Mouse (Mus musculus): ENCODE measurements around the gene Cyp2d11. TPM values are rescaled to one million over a fixed set of nuclear protein-coding genes. Genes with fewer than 3 reads are reported as not detected.
A peak's percentile ranks its signal among the peaks of the same experiment; 100 is the strongest.
"Not testable (repeated sequence)": the region's sequence is repeated elsewhere in the genome, so short reads cannot be mapped to it uniquely, and the experiment has no call there.

Cyp2d11 gene
- total RNA-seq, 2 experiments from 2014 or later = 0.41 TPM; not detected in 1

DNA sequence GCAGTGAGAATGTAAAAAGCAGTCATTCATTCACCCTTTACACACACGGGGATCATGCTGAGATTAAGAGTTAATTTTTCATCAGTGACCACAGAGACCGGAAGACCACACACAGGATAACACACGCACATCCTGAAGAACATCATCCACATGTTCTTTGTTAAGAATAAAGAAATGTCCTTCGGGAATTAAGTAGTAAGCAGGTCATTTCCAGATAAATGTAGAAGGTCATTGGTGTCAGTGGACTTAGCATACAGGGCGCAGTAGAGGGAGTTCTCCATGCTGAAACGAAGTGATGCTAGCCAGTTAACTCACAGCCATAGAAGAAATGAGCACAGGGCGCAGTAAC, 13.1 kb downstream of the Cyp2d11 start:
- no peak for DNase-seq (ENCODE audit: low spot score in 2 of 2)

DNA sequence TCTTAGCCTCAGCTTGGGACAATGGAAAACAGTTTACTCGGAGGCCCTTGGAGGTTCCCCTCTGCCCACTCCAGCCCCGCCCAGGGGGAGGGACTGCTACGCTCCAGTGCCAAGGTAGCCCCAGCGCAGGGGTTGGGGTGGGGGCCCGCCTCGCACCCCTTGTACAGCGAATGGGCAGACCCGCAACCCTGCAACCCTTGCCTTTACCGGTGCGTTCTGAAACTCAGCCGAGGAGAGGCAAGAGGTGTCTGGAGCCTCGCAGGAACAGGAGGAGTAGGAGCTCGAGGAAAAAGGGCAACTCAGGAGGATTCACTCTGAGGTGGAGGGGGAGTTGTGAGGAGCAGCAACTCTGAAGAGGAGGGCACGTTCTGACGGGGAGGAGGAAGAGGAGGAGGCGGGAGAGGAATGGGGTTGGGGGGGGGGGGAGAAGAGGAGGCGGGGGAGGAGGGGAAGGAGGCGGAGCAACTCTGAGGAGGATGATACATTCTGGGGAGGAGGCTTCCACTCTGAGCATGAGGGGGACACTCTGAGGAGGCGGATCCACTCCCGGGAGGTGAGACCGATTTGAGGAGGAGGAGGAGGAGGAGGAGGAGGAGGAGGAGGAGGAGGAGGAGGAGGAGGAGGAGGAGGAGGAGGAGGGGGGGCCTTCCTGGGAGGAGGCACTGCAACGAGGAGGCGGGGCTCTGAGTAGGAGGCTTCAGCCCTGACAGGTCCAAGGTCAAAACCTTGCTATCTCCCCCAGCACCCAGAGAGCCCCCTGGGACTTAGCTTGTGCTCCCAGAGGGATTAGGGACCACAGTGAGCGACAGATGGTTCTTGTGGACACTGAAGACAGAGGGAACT, 13.7 kb downstream of the Cyp2d11 start, which contains the start of gene Cyp2d22:
Gene Cyp2d22, minus strand, starts transcription at position 390 of the 843 bp plus-strand sequence.
- peak in 1 of 2 experiments; percentile 30 for DNase-seq (ENCODE audit: low spot score in 2 of 2)

DNA sequence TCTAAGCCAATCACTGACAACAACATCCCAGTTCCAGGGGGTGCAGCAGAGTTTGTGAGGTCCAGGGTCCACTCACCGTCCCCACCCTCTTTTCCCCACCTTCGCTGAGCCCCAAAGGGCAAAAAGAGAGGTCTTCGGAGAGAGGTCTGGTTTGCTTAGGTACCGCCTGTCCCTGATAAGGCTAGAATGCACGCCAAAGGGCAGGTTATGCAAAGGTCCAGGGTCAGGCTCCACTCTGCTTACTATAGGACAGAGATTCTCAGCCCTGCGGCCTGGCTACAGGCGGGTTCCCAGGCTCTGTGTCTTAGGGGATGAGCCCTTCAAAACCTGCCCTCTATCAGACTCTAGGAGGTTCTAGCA, 14.3 kb downstream of the Cyp2d11 start:
- DNase-seq (ENCODE audit: low spot score in 2 of 2) = no peak

DNA sequence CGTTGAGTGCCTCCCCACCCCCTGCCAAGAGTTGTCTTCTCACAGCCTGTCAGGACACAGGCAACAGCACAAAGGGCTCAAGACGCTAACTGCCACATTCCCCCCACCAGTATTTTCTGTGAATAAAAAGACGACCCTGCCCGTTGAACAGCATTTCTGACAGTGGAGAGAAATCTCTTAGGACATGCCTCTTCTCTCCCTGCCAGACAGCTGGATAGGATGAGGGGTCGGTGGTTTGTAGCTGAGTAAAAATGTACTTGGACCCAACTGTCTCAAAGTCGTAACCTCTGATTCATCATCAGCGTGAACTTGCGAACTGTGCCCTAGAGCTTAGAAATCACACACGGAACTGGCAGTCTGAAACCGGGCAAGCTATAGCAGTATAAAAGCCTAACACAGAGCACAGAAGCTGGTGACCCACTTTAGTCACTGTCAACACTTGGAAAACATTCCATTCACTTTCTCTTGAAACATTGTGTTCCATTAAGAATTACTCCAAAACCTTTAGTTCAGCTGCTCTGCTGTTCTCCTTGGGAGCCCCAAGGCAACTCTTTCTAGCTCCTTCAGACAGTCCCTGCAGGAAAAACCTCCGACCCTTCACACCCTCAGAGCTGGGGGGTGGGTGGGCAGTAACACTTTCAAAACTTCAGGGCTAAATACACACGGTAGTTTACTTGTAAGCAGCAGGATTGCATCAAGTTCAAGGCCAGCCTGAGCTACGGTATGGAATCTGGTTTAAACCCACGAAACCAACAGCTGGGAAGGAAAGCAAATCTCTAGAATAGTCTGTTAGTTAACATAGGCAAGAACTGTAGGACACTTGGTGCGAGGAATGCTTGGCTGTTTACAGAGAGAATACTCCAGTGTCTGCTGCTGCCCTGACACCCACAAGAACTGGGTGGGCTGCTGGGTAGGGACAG, 15.3 kb downstream of the Cyp2d11 start:
- peak in 1 of 2 experiments; percentile 34 for DNase-seq (ENCODE audit: low spot score in 2 of 2)

DNA sequence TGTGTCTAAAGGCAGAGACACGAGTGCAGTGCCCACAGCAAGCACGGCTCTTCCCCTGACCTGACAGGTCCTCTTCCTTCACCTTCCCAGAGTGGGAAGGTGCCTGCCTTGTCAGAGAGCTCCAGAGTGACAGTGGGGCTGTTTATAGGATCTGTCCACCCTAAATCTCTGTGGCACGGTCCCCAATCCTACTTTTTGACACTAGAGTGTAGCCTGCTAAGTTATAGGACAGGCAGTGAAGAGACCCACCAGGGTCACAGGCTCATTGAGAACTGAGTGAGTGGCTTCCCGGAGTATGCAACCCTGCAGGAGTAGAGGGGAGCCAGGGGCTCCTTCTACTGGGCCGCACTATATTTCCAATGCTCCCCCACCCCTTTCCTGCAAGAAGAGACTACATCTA, 16.1 kb downstream of the Cyp2d11 start:
- no peak for DNase-seq (ENCODE audit: low spot score in 2 of 2)

DNA sequence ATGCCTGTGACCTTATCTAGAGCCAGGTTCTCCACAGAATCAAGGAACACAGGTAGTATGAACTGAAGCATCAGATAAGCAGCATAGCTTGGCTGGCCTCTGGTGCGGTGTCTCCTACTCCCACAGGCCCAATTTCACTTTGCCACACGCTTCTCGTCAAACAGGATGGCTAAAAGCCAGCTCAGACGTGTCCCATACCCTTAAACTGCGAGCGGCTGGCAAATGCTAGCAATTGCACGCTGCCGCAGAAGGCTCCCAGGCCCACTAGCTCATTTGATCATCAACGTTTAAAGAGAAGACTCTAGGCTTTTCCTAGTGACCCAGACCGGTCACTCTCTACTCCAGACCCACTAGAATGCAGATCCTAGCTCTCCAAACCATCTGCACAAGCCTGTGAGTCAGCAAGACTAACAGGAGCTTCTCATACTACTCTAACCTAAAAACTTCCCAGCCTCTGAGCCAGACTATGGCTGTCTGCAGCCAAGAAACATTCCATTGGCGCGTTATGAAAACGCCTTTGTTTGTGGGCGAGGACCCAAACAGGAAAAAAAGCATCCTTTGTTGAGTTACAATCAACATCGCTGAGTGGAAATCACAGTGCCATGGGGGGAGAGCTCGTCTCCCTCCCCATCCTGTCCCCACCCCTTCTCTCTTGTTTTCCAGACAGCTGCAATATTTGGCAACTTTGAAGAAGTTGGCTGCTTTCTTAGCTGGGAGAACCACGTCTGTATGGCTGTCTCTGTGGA, 17.3 kb downstream of the Cyp2d11 start:
- DNase-seq (ENCODE audit: low spot score in 2 of 2) = peak; percentile 55 to 82

DNA sequence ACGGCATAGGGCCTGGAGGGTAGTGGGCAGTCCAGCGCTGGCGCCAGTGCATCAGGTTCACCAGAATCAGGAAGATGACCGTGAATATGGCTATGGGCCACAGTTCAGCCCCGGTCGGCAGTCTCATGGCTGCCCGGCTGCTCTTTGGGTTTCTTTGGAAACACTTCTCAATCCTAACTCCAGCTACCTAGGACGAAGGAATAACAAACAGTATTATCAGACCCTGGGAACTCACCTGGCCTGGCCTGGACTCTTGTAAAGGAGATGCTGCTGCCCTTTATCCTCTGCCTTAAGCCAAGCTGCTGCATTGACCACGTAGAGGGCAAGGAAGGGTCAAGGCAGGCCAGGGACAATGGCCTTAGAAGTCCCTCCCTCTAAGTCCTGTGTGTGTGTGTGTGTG, 18.0 kb downstream of the Cyp2d11 start:
- no peak for DNase-seq (ENCODE audit: low spot score in 2 of 2)

DNA sequence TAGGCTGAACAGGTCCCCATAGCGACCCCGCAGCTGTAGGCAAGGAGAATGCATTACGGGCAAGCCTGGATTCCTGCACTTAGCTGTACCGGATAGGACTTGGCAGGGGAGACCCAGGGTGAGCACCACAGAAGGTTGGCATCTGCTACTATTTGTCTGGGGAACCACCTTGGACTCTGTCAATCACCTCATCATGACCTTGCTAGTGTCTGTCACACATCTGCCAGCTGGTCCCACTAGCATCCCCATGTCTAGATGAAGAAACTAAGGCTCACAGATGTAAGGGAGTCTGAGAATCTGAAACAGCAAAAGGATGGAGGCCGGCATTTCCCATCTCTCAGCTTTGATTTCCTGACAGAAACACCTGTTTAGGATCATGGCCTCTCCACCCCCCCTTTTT, 19.4 kb downstream of the Cyp2d11 start:
- DNase-seq (ENCODE audit: low spot score in 2 of 2) = no peak

DNA sequence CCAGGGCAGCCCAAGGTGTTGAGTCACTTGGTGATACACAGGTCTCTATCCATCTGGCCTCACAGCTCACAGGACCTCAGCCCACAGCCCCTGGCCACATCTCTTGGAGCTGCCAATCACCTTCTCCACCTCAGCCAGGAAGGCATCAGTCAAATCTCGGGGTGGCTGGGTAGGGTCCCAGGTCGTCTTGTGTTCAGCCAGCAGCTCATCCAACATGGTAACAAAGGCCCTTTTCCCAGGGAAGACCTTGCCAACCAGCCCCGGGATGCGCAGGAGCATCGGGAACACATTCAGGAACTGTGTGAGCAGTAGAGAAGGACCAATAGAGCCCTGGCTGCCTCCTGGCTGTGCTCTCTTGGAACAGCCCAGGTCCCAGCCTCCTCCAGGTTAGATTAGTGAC, 20.8 kb downstream of the Cyp2d11 start:
- DNase-seq (ENCODE audit: low spot score in 2 of 2) = no peak

DNA sequence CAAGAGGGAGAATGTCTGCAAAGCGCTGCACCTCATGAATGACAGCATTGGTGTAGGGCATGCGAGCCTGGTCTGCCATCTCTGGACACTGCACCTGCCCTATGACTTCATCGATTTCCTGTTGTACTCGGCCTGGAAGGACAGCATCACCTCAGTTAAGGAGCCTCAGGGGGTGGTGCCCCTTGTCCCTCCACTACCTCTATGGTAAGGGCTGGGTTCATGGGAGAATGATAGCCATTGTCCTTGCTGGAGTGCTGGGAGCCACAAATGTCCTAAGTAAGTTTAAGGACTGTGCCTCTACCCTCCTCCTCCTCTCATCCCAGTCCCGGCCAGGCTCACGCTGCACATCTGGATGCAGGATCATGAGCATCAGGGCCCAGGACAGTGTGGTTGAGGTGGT, 21.4 kb downstream of the Cyp2d11 start:
- DNase-seq (ENCODE audit: low spot score in 2 of 2) = no peak

DNA sequence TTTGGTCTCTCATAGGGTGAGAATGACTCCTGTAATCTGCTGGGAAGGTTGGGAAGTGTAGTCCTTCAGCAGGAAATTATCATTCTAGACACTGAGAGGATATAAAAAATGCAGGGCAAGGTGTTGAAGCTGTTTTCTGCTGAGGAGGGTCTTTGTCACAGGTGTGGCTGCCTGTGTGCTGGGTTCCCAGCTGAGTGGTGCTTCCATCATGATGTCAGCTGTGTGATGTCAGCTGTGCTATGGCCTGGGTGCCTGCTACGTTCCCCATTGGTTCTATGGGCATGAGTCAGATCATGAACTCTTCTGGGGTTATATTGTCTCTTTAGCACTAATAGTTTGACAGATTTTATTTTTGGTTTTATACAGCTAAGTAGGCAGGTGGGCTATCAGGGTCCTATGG, 25.0 kb downstream of the Cyp2d11 start:
- no peak for DNase-seq (ENCODE audit: low spot score in 2 of 2)

DNA sequence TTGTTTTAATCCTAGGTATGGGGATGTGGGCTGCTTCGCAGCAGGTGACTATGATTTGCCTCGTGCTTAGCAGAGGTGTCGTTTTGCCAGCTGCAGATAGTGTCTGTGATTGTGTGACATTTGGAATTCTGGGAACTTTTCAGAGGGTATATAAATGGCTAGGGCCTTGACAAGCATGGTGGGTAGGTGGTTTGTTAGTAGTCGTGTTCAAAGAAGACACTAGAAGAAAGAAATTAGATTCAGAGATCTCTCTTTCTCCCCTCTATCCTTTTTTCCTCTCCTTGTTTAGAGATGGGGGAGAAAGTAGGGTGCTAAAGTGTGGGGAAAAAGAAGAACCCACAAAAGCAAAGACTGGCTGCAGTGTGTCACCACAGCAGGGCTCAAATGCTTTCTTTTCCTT, 25.7 kb downstream of the Cyp2d11 start:
- DNase-seq (ENCODE audit: low spot score in 2 of 2) = no peak

DNA sequence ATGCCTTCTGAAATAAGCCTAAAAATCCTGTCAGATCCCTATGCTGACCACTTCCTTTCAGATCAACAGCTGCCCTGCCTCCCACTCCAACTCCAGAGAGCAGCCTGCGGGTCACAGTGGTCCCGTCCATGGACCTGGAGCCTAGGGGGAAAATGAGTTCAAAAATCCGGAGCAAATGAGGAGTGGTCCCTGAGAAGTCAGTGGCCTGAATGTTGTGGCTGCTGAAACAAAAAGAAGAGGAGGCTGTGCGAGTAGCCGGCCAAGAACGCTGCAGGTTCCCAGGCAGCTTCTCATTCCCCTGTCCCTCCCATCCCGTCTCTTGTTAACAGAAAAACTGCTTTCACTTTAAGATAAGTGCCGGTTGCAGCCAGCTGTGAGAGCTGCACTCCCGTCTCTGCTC, 29.3 kb downstream of the Cyp2d11 start:
- DNase-seq (ENCODE audit: low spot score in 2 of 2) = not testable (repeated sequence)

DNA sequence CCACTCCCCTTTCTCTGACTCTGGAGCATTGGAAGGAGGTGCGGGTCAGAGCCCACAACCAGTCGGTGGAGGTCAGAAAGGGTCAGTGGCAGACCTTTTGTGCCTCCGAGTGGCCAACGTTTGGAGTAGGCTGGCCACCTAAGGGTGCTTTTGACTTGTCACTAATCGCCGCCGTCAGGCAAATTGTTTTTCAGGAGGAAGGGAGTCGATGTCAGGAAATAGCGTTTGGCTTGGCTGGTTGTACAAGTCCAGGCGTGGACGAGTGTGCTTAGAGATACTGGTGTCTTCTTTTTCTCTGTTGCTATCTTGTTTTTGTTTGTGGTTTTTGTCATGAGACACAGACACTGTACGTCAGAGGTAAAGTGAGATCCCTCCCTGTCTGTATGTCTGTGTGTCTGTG, 30.0 kb downstream of the Cyp2d11 start:
- DNase-seq (ENCODE audit: low spot score in 2 of 2) = not testable (repeated sequence)

DNA sequence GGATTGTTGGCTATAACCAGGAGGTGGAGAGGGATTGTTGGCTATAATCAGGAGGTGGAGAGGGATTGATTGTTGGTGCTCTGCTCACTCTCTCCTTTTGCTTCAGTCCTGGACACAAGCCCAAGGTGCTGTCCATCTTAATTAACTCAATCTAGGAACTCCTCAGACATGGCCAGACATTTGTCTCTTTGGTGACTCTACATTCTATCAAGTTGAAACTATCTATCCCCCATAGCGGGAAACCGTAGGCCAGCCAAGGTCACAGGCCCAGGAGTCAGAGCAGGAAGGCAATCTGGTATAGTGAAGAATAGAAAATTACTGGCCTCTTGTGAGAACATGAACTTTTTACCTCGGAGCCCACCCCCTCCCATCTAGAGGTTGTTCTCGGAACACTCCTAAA, 31.6 kb downstream of the Cyp2d11 start:
- no peak for DNase-seq (ENCODE audit: low spot score in 2 of 2)

DNA sequence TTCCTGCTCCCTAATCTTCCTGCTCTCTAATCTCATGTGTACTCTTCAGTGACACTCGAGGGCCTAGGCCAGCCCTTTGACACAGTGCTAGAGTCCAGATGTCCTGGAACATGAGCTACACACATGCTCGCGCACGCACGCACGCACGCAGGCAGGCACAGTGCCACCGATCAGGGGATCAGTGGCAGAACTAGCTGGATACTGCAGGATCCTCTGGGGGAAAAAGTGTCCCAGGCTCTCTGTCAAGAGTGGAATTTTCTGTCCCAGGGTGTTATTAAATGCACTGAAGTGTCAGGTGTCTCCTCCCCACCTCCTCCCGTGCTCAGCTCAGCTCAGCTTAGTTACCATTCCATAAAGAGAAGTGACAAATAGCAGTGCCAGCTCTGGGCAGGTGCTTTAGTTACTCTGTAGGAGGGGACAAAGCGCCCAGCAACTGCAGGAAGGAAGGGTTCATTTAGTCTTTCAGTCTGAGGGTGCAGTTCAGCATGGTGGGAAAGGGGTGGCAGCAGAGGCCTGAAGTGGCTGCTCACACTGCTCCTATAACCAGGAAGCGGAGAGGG, 32.3 kb downstream of the Cyp2d11 start:
- DNase-seq (ENCODE audit: low spot score in 2 of 2) = no peak

DNA sequence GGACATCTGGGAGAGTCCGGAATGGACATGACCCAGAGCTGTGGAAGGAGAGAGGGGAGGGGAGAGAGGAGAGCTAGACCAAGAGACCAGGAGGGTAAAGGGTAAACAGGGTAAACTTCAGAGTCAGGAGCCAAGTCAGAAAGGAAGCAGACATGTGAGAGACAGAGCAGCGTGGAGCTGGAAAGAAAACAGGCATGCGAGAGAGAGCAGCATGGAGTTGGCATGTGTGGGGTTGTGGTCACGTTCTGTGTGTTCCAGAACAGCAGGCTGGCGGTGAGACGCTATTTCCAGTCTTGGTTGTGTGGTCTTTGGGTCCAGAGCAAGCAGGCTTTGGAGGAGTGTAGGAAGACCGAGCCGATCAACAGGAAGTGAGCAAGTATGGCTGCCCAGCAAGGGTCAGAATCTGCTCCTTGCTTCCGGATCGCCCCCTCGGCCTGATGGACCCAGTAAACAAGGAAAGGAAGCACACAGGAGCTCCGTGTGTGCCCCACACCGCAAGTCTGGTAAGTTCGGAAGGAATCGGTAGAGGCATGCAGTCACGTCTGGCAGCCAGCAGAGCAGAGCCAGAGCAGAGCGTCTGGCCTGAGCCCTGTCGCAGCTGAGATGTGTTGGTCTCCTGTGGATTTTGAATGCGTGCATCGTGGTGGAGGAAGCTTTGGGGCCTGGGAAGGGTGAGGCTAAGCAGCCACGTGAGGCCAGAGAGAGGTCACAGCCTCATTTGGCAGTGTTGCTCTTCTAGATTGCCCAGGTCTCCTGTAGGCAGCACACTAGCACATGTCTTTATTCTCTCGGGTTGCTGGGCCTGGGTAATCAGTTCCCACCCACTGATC, 35.2 kb downstream of the Cyp2d11 start:
- DNase-seq (ENCODE audit: low spot score in 2 of 2) = no peak

DNA sequence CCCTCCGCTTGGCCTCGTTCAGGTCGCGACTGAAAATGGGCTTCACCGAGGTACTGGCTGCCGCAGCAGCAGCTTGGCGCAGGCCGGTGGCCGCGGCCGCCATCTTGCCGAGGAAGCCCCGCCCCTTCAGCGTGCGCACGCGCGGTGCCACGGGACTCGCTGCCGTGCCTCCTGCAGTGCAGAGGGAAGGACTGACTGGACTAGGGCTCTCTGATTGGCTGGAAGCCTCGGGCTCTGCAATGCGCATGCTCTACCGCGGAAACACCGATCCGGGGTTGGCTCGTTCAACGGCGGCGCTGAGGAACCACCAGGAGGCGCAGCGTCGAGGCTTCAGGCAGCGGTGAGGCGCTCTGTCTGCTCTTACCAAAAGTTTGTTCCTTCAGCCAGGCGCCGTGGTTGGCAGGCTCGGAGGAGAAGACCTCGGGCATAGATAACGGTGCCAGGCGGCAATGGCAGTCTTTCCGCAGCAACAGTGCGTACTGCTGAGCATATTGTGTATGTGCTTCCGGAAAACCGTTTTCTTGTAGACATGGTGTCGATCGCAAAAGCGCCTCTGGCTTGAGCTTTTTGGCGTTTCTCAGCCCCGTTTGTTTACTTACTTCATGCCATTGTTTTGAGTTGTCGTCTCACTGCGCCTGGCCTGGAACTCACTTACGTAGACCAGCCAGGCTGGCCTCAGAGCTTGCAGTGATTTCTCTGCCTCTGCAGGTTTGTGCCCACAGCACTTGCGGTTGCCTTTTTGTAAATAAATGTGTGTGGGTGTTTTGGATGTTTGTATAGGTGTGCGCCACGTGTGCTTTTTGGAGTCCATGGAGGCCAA, 39.5 kb downstream of the Cyp2d11 start, which contains the start of gene Ndufa6:
Gene Ndufa6, minus strand, starts transcription at position 197 of the 820 bp plus-strand sequence.
- DNase-seq (ENCODE audit: low spot score in 2 of 2) = peak; percentile 96 to 98

DNA sequence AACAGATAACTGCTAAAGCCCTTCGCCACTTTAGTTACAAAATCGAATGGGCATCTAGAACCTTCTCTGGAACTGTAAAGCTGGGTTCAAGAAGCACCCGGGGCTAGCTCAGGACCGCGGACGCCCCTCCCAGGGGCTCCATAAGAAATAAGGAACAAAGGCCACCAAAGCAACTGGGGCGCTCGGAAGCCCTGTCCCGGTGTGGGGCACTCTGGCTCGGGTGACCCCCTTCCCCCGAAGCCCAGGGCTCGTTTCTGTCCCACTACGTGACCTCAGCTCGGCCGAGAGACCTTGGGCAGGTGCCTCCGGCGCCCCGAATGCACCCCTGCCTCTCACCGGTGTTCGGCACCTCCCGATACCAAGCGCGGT, 40.1 kb downstream of the Cyp2d11 start:
- DNase-seq (ENCODE audit: low spot score in 2 of 2) = no peak
